Mouse (Mus musculus): Measurements from ENCODE around the gene Trnp1. TPM values are rescaled to one million over a fixed set of nuclear protein-coding genes. Genes with fewer than 3 reads are reported as not detected.

The Trnp1 gene
- polyA plus RNA-seq, 1 experiment from 2014 or later: 4.2 TPM

GRCm38 (mm10) chr4:133511050-133511449 is 12.7 kb upstream of the Trnp1 start:
- no peak overlapping the region for H3K9ac ChIP-seq
- H3K9me3 ChIP-seq: no peaks in the 10 kb centered on the region
- no peak for ATAC-seq (ENCODE audit: insufficient number of reproducible peaks, insufficient read depth, low FRiP score, low TSS enrichment)
- H3K4me3 ChIP-seq: no peak overlapping the region
- WGBS: 64% methylated on average over 5 of the region's 5 CpGs
- H3K4me2 ChIP-seq (replicated peaks): no peak overlapping the region
- peaks cover 5% of the 10 kb centered on the region for H3K27me3 ChIP-seq
- no peaks in the 10 kb centered on the region for H3K36me3 ChIP-seq
- H3K27ac ChIP-seq: no peak overlapping the region
- no peaks in the 10 kb centered on the region for H3K4me1 ChIP-seq

GRCm38 (mm10) chr4:133508990-133509389 is 10.6 kb upstream of the Trnp1 start:
- 79% methylated on average over 7 of the region's 7 CpGs for WGBS
- Histone ChIP-seq H3K27ac (no peak overlapping the region), H3K4me3 (no peak overlapping the region), H3K4me1 (no peaks in the 10 kb centered on the region), H3K9ac (no peak overlapping the region), H3K4me2 (replicated peaks) (no peak overlapping the region), H3K9me3 (no peaks in the 10 kb centered on the region), H3K27me3 (peaks cover 12% of the 10 kb centered on the region), H3K36me3 (no peaks in the 10 kb centered on the region)
- ATAC-seq (ENCODE audit: insufficient number of reproducible peaks, insufficient read depth, low FRiP score, low TSS enrichment): no peak

- no peak for ATAC-seq (ENCODE audit: insufficient number of reproducible peaks, insufficient read depth, low FRiP score, low TSS enrichment)
- Histone ChIP-seq H3K36me3 (no peaks in the 10 kb centered on the region), H3K4me3 (no peak overlapping the region), H3K27me3 (peaks cover 30% of the 10 kb centered on the region), H3K9me3 (no peaks in the 10 kb centered on the region), H3K27ac (no peak overlapping the region), H3K9ac (no peak overlapping the region), H3K4me2 (replicated peaks) (no peak overlapping the region), H3K4me1 (no peaks in the 10 kb centered on the region)
- 82% methylated on average over 5 of the region's 5 CpGs for WGBS
Measured at GRCm38 (mm10) chr4:133506573-133506972, 8.2 kb upstream of the Trnp1 start.

GRCm38 (mm10) chr4:133504755-133505485 is 6.6 kb upstream of the Trnp1 start:
- Histone ChIP-seq H3K4me2 (replicated peaks) (no peak overlapping the region), H3K9ac (no peak overlapping the region), H3K36me3 (no peaks in the 10 kb centered on the region), H3K9me3 (no peaks in the 10 kb centered on the region), H3K4me3 (no peak overlapping the region), H3K27me3 (peaks cover 46% of the 10 kb centered on the region), H3K4me1 (no peaks in the 10 kb centered on the region), H3K27ac (no peak overlapping the region)
- WGBS: 65% methylated on average over 9 of the region's 9 CpGs
- no peak for ATAC-seq (ENCODE audit: insufficient number of reproducible peaks, insufficient read depth, low FRiP score, low TSS enrichment)

GRCm38 (mm10) chr4:133504300-133504699 is 6.0 kb upstream of the Trnp1 start:
- Histone ChIP-seq H3K9ac (no peak overlapping the region), H3K4me3 (no peak overlapping the region), H3K4me1 (no peaks in the 10 kb centered on the region), H3K4me2 (replicated peaks) (no peak overlapping the region), H3K9me3 (no peaks in the 10 kb centered on the region), H3K27ac (no peak overlapping the region), H3K27me3 (peaks cover 52% of the 10 kb centered on the region), H3K36me3 (no peaks in the 10 kb centered on the region)
- WGBS: 56% methylated on average over 5 of the region's 5 CpGs
- ATAC-seq (ENCODE audit: insufficient number of reproducible peaks, insufficient read depth, low FRiP score, low TSS enrichment): no peak

GRCm38 (mm10) chr4:133501514-133501913 is 3.2 kb upstream of the Trnp1 start:
- ATAC-seq (ENCODE audit: insufficient number of reproducible peaks, insufficient read depth, low FRiP score, low TSS enrichment): no peak
- Histone ChIP-seq H3K36me3 (no peaks in the 10 kb centered on the region), H3K4me2 (replicated peaks) (no peak overlapping the region), H3K9me3 (no peaks in the 10 kb centered on the region), H3K9ac (no peak overlapping the region), H3K4me1 (peaks cover 15% of the 10 kb centered on the region; the same call in 1 of the 2 replicates), H3K4me3 (no peak overlapping the region), H3K27ac (no peak overlapping the region), H3K27me3 (peaks cover 78% of the 10 kb centered on the region)
- WGBS: 63% methylated on average over 7 of the region's 7 CpGs

GRCm38 (mm10) chr4:133497461-133498159 is 740 bp downstream of the Trnp1 start:
- ATAC-seq (ENCODE audit: insufficient number of reproducible peaks, insufficient read depth, low FRiP score, low TSS enrichment): peak; percentile 35; the same call in 1 of the 2 replicates
- H3K4me1 ChIP-seq: peaks cover 15% of the 10 kb centered on the region; the same call in 1 of the 2 replicates
- peak overlapping the region; percentile 64 for H3K4me3 ChIP-seq
- no peaks in the 10 kb centered on the region for H3K36me3 ChIP-seq
- H3K9me3 ChIP-seq: no peaks in the 10 kb centered on the region
- peaks cover 88% of the 10 kb centered on the region for H3K27me3 ChIP-seq
- peak overlapping the region; percentile 69 for H3K9ac ChIP-seq
- WGBS: under 1% methylated on average over 64 of the region's 70 CpGs
- peak overlapping the region; percentile 100 for H3K4me2 ChIP-seq (replicated peaks)
- H3K27ac ChIP-seq: 0 out of 2 replicates have a peak overlapping the region, but pooled peaks have one; percentile 11

GRCm38 (mm10) chr4:133496738-133497445 is 1.5 kb downstream of the Trnp1 start:
- Histone ChIP-seq H3K27me3 (peaks cover 81% of the 10 kb centered on the region), H3K4me3 (peak overlapping the region; percentile 64; the same call in 1 of the 2 replicates), H3K4me2 (replicated peaks) (peak overlapping the region; percentile 100), H3K9ac (no peak overlapping the region), H3K9me3 (no peaks in the 10 kb centered on the region), H3K27ac (no peak overlapping the region), H3K4me1 (peaks cover 16% of the 10 kb centered on the region), H3K36me3 (no peaks in the 10 kb centered on the region)
- WGBS: 25% methylated on average over 6 of the region's 6 CpGs
- ATAC-seq (ENCODE audit: insufficient number of reproducible peaks, insufficient read depth, low FRiP score, low TSS enrichment): no peak

- no peaks in the 10 kb centered on the region for H3K9me3 ChIP-seq
- H3K4me2 ChIP-seq (replicated peaks): no peak overlapping the region
- H3K27me3 ChIP-seq: peaks cover 70% of the 10 kb centered on the region
- no peak overlapping the region for H3K27ac ChIP-seq
- WGBS: 38% methylated on average over 7 of the region's 7 CpGs
- no peak overlapping the region for H3K9ac ChIP-seq
- H3K36me3 ChIP-seq: no peaks in the 10 kb centered on the region
- H3K4me1 ChIP-seq: peaks cover 21% of the 10 kb centered on the region
- no peak for ATAC-seq (ENCODE audit: insufficient number of reproducible peaks, insufficient read depth, low FRiP score, low TSS enrichment)
- H3K4me3 ChIP-seq: no peak overlapping the region
Measured at GRCm38 (mm10) chr4:133495711-133496110, 2.6 kb downstream of the Trnp1 start.

GRCm38 (mm10) chr4:133494867-133495266 is 3.5 kb downstream of the Trnp1 start:
- peaks cover 22% of the 10 kb centered on the region for H3K4me1 ChIP-seq
- no peak overlapping the region for H3K27ac ChIP-seq
- H3K27me3 ChIP-seq: peaks cover 62% of the 10 kb centered on the region
- no peak for ATAC-seq (ENCODE audit: insufficient number of reproducible peaks, insufficient read depth, low FRiP score, low TSS enrichment)
- H3K9ac ChIP-seq: no peak overlapping the region
- H3K36me3 ChIP-seq: no peaks in the 10 kb centered on the region
- H3K4me2 ChIP-seq (replicated peaks): no peak overlapping the region
- H3K4me3 ChIP-seq: no peak overlapping the region
- no peaks in the 10 kb centered on the region for H3K9me3 ChIP-seq
- WGBS: 67% methylated on average over 4 of the region's 4 CpGs

GRCm38 (mm10) chr4:133494432-133494831 is 3.9 kb downstream of the Trnp1 start:
- no peaks in the 10 kb centered on the region for H3K36me3 ChIP-seq
- under 1% methylated on average over 12 of the region's 12 CpGs for WGBS
- peaks cover 57% of the 10 kb centered on the region for H3K27me3 ChIP-seq
- no peak overlapping the region for H3K9ac ChIP-seq
- H3K4me1 ChIP-seq: peaks cover 26% of the 10 kb centered on the region
- H3K9me3 ChIP-seq: no peaks in the 10 kb centered on the region
- peak overlapping the region; percentile 19; the same call in 1 of the 2 replicates for H3K4me3 ChIP-seq
- no peak for ATAC-seq (ENCODE audit: insufficient number of reproducible peaks, insufficient read depth, low FRiP score, low TSS enrichment)
- H3K4me2 ChIP-seq (replicated peaks): peak overlapping the region; percentile 46
- no peak overlapping the region for H3K27ac ChIP-seq

Data from embryonic facial prominence, embryonic 12.5 days (tissue).